Mouse (Mus musculus) CH12.LX (cell line): ENCODE results near the gene H2-Oa. TPM values are rescaled to one million over a fixed set of nuclear protein-coding genes. Genes with fewer than 3 reads are reported as not detected.

Experiments used
- DNase-seq: peaks from one replicate; pipeline ENCODE4 v3.0.0-alpha.2; 2013; ENCODE audit errors: extremely low read depth
- H3K27ac ChIP-seq: 2 replicates; pipeline ENCODE4 v1.5.1; 2012; ENCODE audit warnings: low read depth, mild to moderate bottlenecking, control low read depth, moderate library complexity; ENCODE audit not compliant: insufficient read depth
- H3K27me3 ChIP-seq: replicated peaks from 2 replicates; pipeline ENCODE3; 2012; ENCODE audit warnings: inconsistent platforms
- H3K36me3 ChIP-seq, 2 experiments: replicated peaks in 1 of 2; 2 replicates each; pipeline versions ENCODE3 to v1.6.1; 2012; ENCODE audit warnings: inconsistent platforms in 1 of 2, low read length in 1 of 2, mild to moderate bottlenecking in 1 of 2, mixed read lengths in 1 of 2, moderate library complexity in 1 of 2; ENCODE audit not compliant: control insufficient read depth in 1 of 2, insufficient read depth in 1 of 2
- H3K4me1 ChIP-seq, 2 experiments: 2 replicates each; pipeline ENCODE4 v1.6.1; 2012; ENCODE audit warnings: inconsistent platforms in 1 of 2, moderate library complexity in 1 of 2; ENCODE audit not compliant: insufficient read depth in 2 of 2, control insufficient read depth in 1 of 2
- H3K4me2 ChIP-seq: 2 replicates; pipeline ENCODE4 v1.6.1; 2012; ENCODE audit warnings: low read depth, mild to moderate bottlenecking, control low read depth; ENCODE audit not compliant: poor library complexity, insufficient read depth, severe bottlenecking
- H3K4me3 ChIP-seq, 3 experiments: fragments of 150-350 bp in 1 of 3; sonication (generic) in 1 of 3; replicated peaks in 1 of 3; 2 replicates each; pipeline versions ENCODE3 to v1.5.1; 2011 to 2012; ENCODE audit warnings: low read depth in 2 of 3, low read length in 2 of 3, mild to moderate bottlenecking in 2 of 3, moderate library complexity in 2 of 3, control low read depth in 1 of 3, improper control_type of control experiment in 1 of 3, inconsistent platforms in 1 of 3, mixed read lengths in 1 of 3; ENCODE audit not compliant: poor library complexity in 1 of 3
- H3K79me2 ChIP-seq: replicated peaks from 2 replicates; pipeline ENCODE4 v1.6.1; 2012; ENCODE audit warnings: mild to moderate bottlenecking, moderate library complexity; ENCODE audit not compliant: control insufficient read depth, poor library complexity, insufficient read depth, severe bottlenecking; ENCODE audit errors: extremely low read depth
- H3K9ac ChIP-seq: 2 replicates; pipeline ENCODE4 v1.6.1; 2012; ENCODE audit warnings: low read depth, mild to moderate bottlenecking, control low read depth, moderate library complexity; ENCODE audit not compliant: insufficient read depth
- H3K9me3 ChIP-seq: replicated peaks from 2 replicates; pipeline ENCODE3; 2012; ENCODE audit warnings: low read length, inconsistent platforms, mixed read lengths
- E2F4 ChIP-seq: IDR thresholded peaks from 2 replicates; pipeline ENCODE4 v1.6.1; 2011; ENCODE audit warnings: low read depth, low read length, improper control_type of control experiment; ENCODE audit not compliant: insufficient replicate concordance
- ELF1 ChIP-seq: IDR thresholded peaks from 2 replicates; pipeline ENCODE4 v1.6.1; 2014; ENCODE audit warnings: low read depth, mild to moderate bottlenecking, inconsistent platforms, low read length, improper control_type of control experiment
- EP300 ChIP-seq: IDR thresholded peaks from 2 replicates; pipeline ENCODE4 v1.6.1; 2011; ENCODE audit warnings: low read length, improper control_type of control experiment
- IRF4 ChIP-seq: IDR thresholded peaks from 2 replicates; pipeline ENCODE4 v1.6.1; 2014; ENCODE audit warnings: low read depth, mild to moderate bottlenecking, inconsistent platforms, low read length, improper control_type of control experiment
- JUN ChIP-seq: IDR thresholded peaks from 2 replicates; pipeline ENCODE4 v1.6.1; 2011; ENCODE audit warnings: low read depth, mild to moderate bottlenecking, low read length, improper control_type of control experiment, moderate library complexity; ENCODE audit not compliant: insufficient read depth
- KAT2A ChIP-seq: IDR thresholded peaks from 2 replicates; pipeline ENCODE4 v1.6.1; 2012; ENCODE audit warnings: low read length, improper control_type of control experiment, inconsistent platforms; ENCODE audit not compliant: insufficient replicate concordance
- MAFK ChIP-seq: IDR thresholded peaks from 2 replicates; pipeline ENCODE4 v1.6.1; 2011; ENCODE audit warnings: low read length, improper control_type of control experiment; ENCODE audit not compliant: insufficient replicate concordance
- MAX ChIP-seq: IDR thresholded peaks from 2 replicates; pipeline ENCODE4 v1.6.1; 2011; ENCODE audit warnings: low read length, improper control_type of control experiment
- MAZ ChIP-seq: IDR thresholded peaks from 2 replicates; pipeline ENCODE4 v1.6.1; 2012; ENCODE audit warnings: low read depth, mild to moderate bottlenecking, inconsistent platforms, low read length, improper control_type of control experiment, moderate library complexity
- MYC ChIP-seq: IDR thresholded peaks from 2 replicates; pipeline ENCODE4 v1.6.1; 2011; ENCODE audit warnings: low read depth, mild to moderate bottlenecking, improper control_type of control experiment, low read length
- POLR2A ChIP-seq: IDR thresholded peaks from 2 replicates; pipeline ENCODE4 v1.6.1; 2011; ENCODE audit warnings: low read depth, mild to moderate bottlenecking, improper control_type of control experiment, low read length
- RAD21 ChIP-seq: IDR thresholded peaks from 2 replicates; pipeline ENCODE4 v1.6.1; 2011; ENCODE audit warnings: low read depth, mild to moderate bottlenecking, low read length, improper control_type of control experiment, moderate library complexity
- SMC3 ChIP-seq: IDR thresholded peaks from 2 replicates; pipeline ENCODE4 v1.6.1; 2011; ENCODE audit warnings: low read depth, low read length, improper control_type of control experiment
- TBP ChIP-seq: conservative IDR thresholded peaks from 2 replicates; pipeline ENCODE4 v1.6.1; 2011; ENCODE audit warnings: low read depth, low read length, improper control_type of control experiment
- UBTF ChIP-seq: IDR thresholded peaks from 2 replicates; pipeline ENCODE4 v1.6.1; 2012; ENCODE audit warnings: low read depth, mild to moderate bottlenecking, inconsistent platforms, low read length, improper control_type of control experiment, moderate library complexity
- USF1 ChIP-seq: IDR thresholded peaks from 2 replicates; pipeline ENCODE4 v1.6.1; 2014; ENCODE audit warnings: low read depth, mild to moderate bottlenecking, inconsistent platforms, low read length, improper control_type of control experiment
- USF2 ChIP-seq: conservative IDR thresholded peaks from 2 replicates; pipeline ENCODE4 v1.6.1; 2011; ENCODE audit warnings: low read depth, low read length, improper control_type of control experiment
- ZC3H11A ChIP-seq: IDR thresholded peaks from 2 replicates; pipeline ENCODE4 v1.6.1; 2012; ENCODE audit warnings: low read depth, mild to moderate bottlenecking, inconsistent platforms, low read length, improper control_type of control experiment
- ZKSCAN1 ChIP-seq: IDR thresholded peaks from 2 replicates; pipeline ENCODE4 v1.6.1; 2012; ENCODE audit warnings: low read depth, inconsistent platforms, low read length, improper control_type of control experiment, borderline replicate concordance
- ZMIZ1 ChIP-seq: IDR thresholded peaks from 2 replicates; pipeline ENCODE4 v1.6.1; 2012; ENCODE audit warnings: low read depth, mild to moderate bottlenecking, inconsistent platforms, low read length, improper control_type of control experiment
- ZNF384 ChIP-seq: IDR thresholded peaks from 2 replicates; pipeline ENCODE4 v1.6.1; 2012; ENCODE audit warnings: low read depth, low read length, improper control_type of control experiment, inconsistent platforms
- dilution Hi-C: fragments of 300-500 bp; cut with MboI; formaldehyde crosslinking; loops from 2 replicates; pipeline ENCODE4 v1.14.3; 2020; ENCODE audit warnings: low sequenced_read_pairs; ENCODE audit not compliant: extremely low pct_unique_long_range_greater_than_20kb, extremely low pct_ligation_motif_present
- in situ Hi-C: fragments of 300-500 bp; cut with MboI; formaldehyde crosslinking; loops from 3 replicates; pipeline ENCODE4 v1.14.3; 2019; ENCODE audit warnings: low sequenced_read_pairs, low pct_ligation_motif_present, low pct_unique_long_range_greater_than_20kb, mixed read lengths
- polyA plus RNA-seq: library from polyadenylated mRNA; unstranded; fragments of >175 nt; gene quantifications from 2 replicates; pipeline ENCODE4 v1.2.1, GENCODE M21; 2012; ENCODE audit warnings: low read depth; ENCODE audit not compliant: insufficient read length
- total RNA-seq, 2 experiments: library from RNA; depleted of rRNA; stranded (reverse); fragments of 300-350 nt in 1 of 2; fragments of >200 nt in 1 of 2; gene quantifications; 2 replicates each; pipeline ENCODE4 v1.2.3; 2012 to 2014

Gene H2-Oa
- total and polyA plus RNA-seq, 3 experiments: 21.5 to 42.7 (median 40.4) TPM

DNA sequence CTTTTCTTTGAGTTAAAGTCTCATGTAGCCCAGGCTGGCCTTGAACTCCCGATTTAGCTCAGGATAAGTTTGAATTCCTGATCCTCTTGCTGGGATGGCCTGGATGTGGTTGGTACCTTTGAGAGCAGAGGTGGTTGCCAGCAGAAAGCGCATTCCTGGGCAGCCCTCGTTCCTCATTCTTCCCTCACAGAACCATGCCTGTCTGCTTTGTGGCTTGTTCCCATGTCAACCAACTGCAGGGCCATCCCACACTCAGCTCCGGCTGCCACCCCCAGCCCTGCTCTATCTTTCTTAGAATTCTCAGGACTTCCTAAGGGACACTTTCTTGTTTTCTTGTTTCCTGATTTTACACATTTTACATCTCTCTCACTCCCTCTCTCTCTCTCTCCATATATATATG, 49.3 kb downstream of the H2-Oa start:
- Histone ChIP-seq H3K4me1 (peaks cover 18 to 45% of the 10 kb centered on the region in 2 experiments), H3K9ac (no peak overlapping the region)
- TF ChIP-seq RAD21: no peak
- TF ChIP-seq MAFK: no peak
- no peak for TF ChIP-seq JUN
- no peak for TF ChIP-seq SMC3
- TF ChIP-seq USF1: no peak
- TF ChIP-seq E2F4: no peak
- no peak for TF ChIP-seq IRF4
- TF ChIP-seq ZMIZ1: no peak
- no peak for TF ChIP-seq ZKSCAN1
- TF ChIP-seq EP300: no peak
- TF ChIP-seq ZC3H11A: no peak
- no peak for TF ChIP-seq UBTF
- TF ChIP-seq MAX: no peak
- no peak for TF ChIP-seq TBP
- no peak for TF ChIP-seq USF2
- TF ChIP-seq ELF1: no peak
- TF ChIP-seq KAT2A: no peak
- no peak for TF ChIP-seq MAZ
- no peak for TF ChIP-seq POLR2A
- TF ChIP-seq, all 38 proteins: peak for 0
- Histone ChIP-seq H3K36me3 (peaks cover 6 to 39% of the 10 kb centered on the region in 2 experiments), H3K4me3 (no peak overlapping the region), H3K27me3 (no peaks in the 10 kb centered on the region), H3K9me3 (no peaks in the 10 kb centered on the region), H3K27ac (no peak overlapping the region), H3K4me2 (no peak overlapping the region), H3K79me2 (peaks cover 5% of the 10 kb centered on the region)
- in situ Hi-C loops: no loop called here
- dilution Hi-C loops: no loop called here
- DNase-seq: no peak

DNA sequence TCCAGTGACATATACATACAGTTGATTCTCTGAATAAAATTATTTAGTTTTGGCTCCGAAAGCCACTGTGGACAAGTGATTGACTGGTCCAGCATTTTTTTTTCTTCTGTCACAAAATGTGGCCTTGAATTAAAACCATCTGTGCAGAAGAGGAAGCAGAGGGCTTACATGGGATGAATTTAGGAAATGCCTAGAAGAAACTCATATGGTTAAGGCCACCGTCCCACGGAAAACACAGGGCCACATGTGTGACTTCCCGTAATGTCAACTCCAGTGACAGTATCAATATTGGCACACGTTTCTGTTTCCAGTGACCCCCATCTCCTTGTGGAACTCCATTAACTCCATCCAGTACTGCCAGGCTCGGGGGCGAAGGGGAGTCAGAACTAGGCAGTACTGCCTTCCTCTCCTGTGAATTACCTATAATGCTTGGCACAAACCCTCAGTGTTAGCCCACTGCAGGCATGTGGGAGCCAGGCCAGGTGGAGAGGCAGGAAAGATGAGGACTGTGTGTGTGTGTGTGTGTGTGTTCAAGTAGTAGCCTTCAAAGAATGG, 50.4 kb downstream of the H2-Oa start:
- Histone ChIP-seq H3K27ac (no peak overlapping the region), H3K4me2 (peak overlapping the region; percentile 24; the same call in 1 of the 2 replicates), H3K4me3 (peak overlapping the region in 1 of 3 experiments; percentile 50), H3K9ac (no peak overlapping the region), H3K4me1 (peaks cover 18 to 44% of the 10 kb centered on the region in 2 experiments), H3K79me2 (peaks cover 5% of the 10 kb centered on the region), H3K9me3 (no peaks in the 10 kb centered on the region), H3K36me3 (peaks cover 6 to 32% of the 10 kb centered on the region in 2 experiments), H3K27me3 (no peaks in the 10 kb centered on the region)
- dilution Hi-C loops: no loop called here
- TF ChIP-seq MYC (no peak), ZNF384 (peak; percentile 40), KAT2A (no peak)
- in situ Hi-C loops: no loop called here
- no peak for DNase-seq
